In the genomic region with DNA sequence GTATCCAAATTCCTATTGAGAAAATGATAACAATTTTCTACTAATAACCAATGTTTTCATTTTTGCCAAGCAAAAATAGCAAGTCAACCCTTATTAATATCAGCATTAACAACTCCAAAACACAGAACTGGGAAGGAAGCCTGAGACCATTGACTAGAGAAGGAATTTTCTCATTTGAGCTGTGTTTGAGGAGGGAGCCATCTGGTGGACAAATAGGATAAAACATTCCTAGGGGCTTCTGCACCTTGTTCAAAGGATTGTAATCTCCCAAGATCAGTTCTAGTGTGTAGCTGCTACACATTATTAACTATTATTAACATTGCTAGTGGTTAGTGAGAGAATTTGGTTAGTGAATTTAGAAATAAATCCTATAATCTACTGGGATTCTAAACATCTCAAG, we compare ENCODE assay signal across 8 mouse cellular contexts. TPM values are rescaled to one million over a fixed set of nuclear protein-coding genes. Genes with fewer than 3 reads are reported as not detected.
A peak's percentile ranks its signal among the peaks of the same experiment; 100 is the strongest.
DNase-seq lines count a peak whose midpoint lies in the region; ATAC-seq and TF ChIP-seq lines count a peak whose summit lies in the region.

No protein-coding gene starts in this region.

- H3K9me3 ChIP-seq in embryonic facial prominence, embryonic 14.5 days (ENCODE audit: control insufficient read depth, low read length), result no peaks in the 10 kb centered on the region

- no peak overlapping the region for H3K4me3 ChIP-seq in embryonic facial prominence, embryonic 14.5 days (ENCODE audit: low read depth, low read length)
- no peak overlapping the region for H3K4me3 ChIP-seq in layer of hippocampus, adult 2 months

- no peaks in the 10 kb centered on the region for H3K4me1 ChIP-seq in embryonic facial prominence, embryonic 14.5 days (ENCODE audit: control insufficient read depth, insufficient read depth, low read length)

- ATAC-seq in embryonic facial prominence, embryonic 14.5 days (ENCODE audit: low read depth), result peak; percentile 30; the same call in 1 of the 2 replicates

- H3K4me2 ChIP-seq in embryonic facial prominence, embryonic 14.5 days (ENCODE audit: low read depth, low read length), result no peak overlapping the region

- TF ChIP-seq CTCF in layer of hippocampus, adult 2 months (conservative IDR thresholded peaks at IDR 0.05), result peak; percentile 89

- peak; percentile 43 to 55 for DNase-seq in kidney, adult 8-10 months
- no peak for DNase-seq in kidney, adult 11 months
- peak; percentile 6 to 15 for DNase-seq in CD8-positive naive resting alpha-beta T cell, adult 2 months (ENCODE audit: low read depth in 2 of 2, low spot score in 2 of 2)
- peak; percentile 78 for DNase-seq in ZHBTc4 (ENCODE audit: low read depth, low spot score)
- peak; percentile 57 for DNase-seq in embryonic facial prominence, embryonic 14.5 days (ENCODE audit: low spot score)
- peak; percentile 62 to 67 for DNase-seq in layer of hippocampus, adult 2 months (ENCODE audit: low spot score in 2 of 2)
- peak; percentile 9 to 22 for DNase-seq in natural killer cell, adult 2 months (ENCODE audit: low spot score in 2 of 2)
- DNase-seq in urinary bladder, adult 2 months (ENCODE audit: low spot score), result no peak

- no peak overlapping the region for H3K9ac ChIP-seq in embryonic facial prominence, embryonic 14.5 days (ENCODE audit: low read depth, low read length)

- H3K27ac ChIP-seq in embryonic facial prominence, embryonic 14.5 days (replicated peaks; ENCODE audit: low read depth, low read length), result no peak overlapping the region
- H3K27ac ChIP-seq in layer of hippocampus, adult 2 months, result no peak overlapping the region

- no peaks in the 10 kb centered on the region for H3K27me3 ChIP-seq in embryonic facial prominence, embryonic 14.5 days (replicated peaks; ENCODE audit: control insufficient read depth, insufficient read depth, low read length)

- H3K36me3 ChIP-seq in embryonic facial prominence, embryonic 14.5 days (ENCODE audit: control insufficient read depth, insufficient read depth, low read length), result peaks cover 45% of the 10 kb centered on the region

RNA-seq across cellular contexts. Expression of gene Glrx, which starts 38.2 kb away (rescaled TPM):
- 38.0 and 41.7 TPM in 2 replicates for polyA plus RNA-seq in embryonic facial prominence, embryonic 14.5 days (2014; fragmentation: Nextera tagmentation; extraction: Ambion mirVana)
- total RNA-seq in layer of hippocampus, adult 2 months (2021), result 10 to 100 TPM; 45.7 to 49.9 TPM
- polyA plus RNA-seq in urinary bladder, adult 2 months (2012; rRNA removed), result 64.4 and 65.9 TPM in 2 replicates

Comparison
In these comparisons a context has a peak if more than half of its experiments do, and no peak if none do; other contexts are left out.
1. DNase-seq: peak in kidney, adult 8-10 months (2 of 2), CD8-positive naive resting alpha-beta T cell, adult 2 months (2 of 2), ZHBTc4 (single experiment), embryonic facial prominence, embryonic 14.5 days (single experiment), layer of hippocampus, adult 2 months (2 of 2) and natural killer cell, adult 2 months (2 of 2); none in kidney, adult 11 months (single experiment) and urinary bladder, adult 2 months (single experiment).